Mouse (Mus musculus) adrenal gland (tissue): Measurements from ENCODE around the gene Myo1a.

Experiments used
- intact Hi-C: fragments of 180-260 bp; cut with DNase I; formaldehyde crosslinking; loops from one replicate; pipeline ENCODE4 v1.15.1; 2025

Myo1a gene

GRCm38 (mm10) chr10:127725136-127725535, 20.2 kb downstream of the Myo1a start:
- intact Hi-C loops, result no loop called here

- intact Hi-C loops, result no loop called here
These were observed 23.5 kb downstream of the Myo1a start for GRCm38 (mm10) chr10:127728437-127728836.

GRCm38 (mm10) chr10:127730285-127730932, 25.4 kb downstream of the Myo1a start:
- intact Hi-C loops, result no loop called here

GRCm38 (mm10) chr10:127730933-127731310, 26.0 kb downstream of the Myo1a start:
- intact Hi-C loops, result no loop called here

GRCm38 (mm10) chr10:127731397-127731796, 26.4 kb downstream of the Myo1a start:
- intact Hi-C loops, result no loop called here

- intact Hi-C loops, result loop anchor here (2.0 kb wide), 2 partner anchors 42 to 202 kb away; no protein-coding TSS in a partner anchor
These were observed 29.5 kb downstream of the Myo1a start for GRCm38 (mm10) chr10:127734434-127734833.

GRCm38 (mm10) chr10:127736266-127736665, 31.3 kb downstream of the Myo1a start:
- intact Hi-C loops, result loop anchor here (5.0 kb wide), 1 partner anchor 59 kb away; no protein-coding TSS in a partner anchor

GRCm38 (mm10) chr10:127736916-127737315, 31.9 kb downstream of the Myo1a start:
- intact Hi-C loops, result loop anchor here (5.0 kb wide), 1 partner anchor 60 kb away; no protein-coding TSS in a partner anchor

- intact Hi-C loops, result loop anchor here (5.0 kb wide), 1 partner anchor 60 kb away; no protein-coding TSS in a partner anchor
These were observed 32.6 kb downstream of the Myo1a start for GRCm38 (mm10) chr10:127737552-127737951.

- intact Hi-C loops, result loop anchor here (5.0 kb wide), 1 partner anchor 61 kb away; no protein-coding TSS in a partner anchor
These were observed 33.3 kb downstream of the Myo1a start for GRCm38 (mm10) chr10:127738151-127738882.

GRCm38 (mm10) chr10:127739083-127739660, 34.2 kb downstream of the Myo1a start, which contains the start of gene Zbtb39:
TSS of gene Zbtb39 (plus strand) at chr10:127739538.
- intact Hi-C loops, result loop anchor here (5.0 kb wide), 1 partner anchor 62 kb away; no protein-coding TSS in a partner anchor

GRCm38 (mm10) chr10:127739661-127740161, 34.7 kb downstream of the Myo1a start:
- intact Hi-C loops, result loop anchor here (5.0 kb wide), 1 partner anchor 62 kb away; no protein-coding TSS in a partner anchor

- intact Hi-C loops, result no loop called here
These were observed 39.7 kb downstream of the Myo1a start for GRCm38 (mm10) chr10:127744661-127745060.

GRCm38 (mm10) chr10:127745886-127746285, 40.9 kb downstream of the Myo1a start:
- intact Hi-C loops, result no loop called here

GRCm38 (mm10) chr10:127747254-127747653, 42.3 kb downstream of the Myo1a start:
- intact Hi-C loops, result no loop called here

GRCm38 (mm10) chr10:127748847-127749612, 44.1 kb downstream of the Myo1a start:
- intact Hi-C loops, result no loop called here

GRCm38 (mm10) chr10:127750136-127750777, 45.3 kb downstream of the Myo1a start:
- intact Hi-C loops, result no loop called here

GRCm38 (mm10) chr10:127751548-127751947, 46.6 kb downstream of the Myo1a start, which contains the start of gene Gpr182:
TSS of gene Gpr182 (minus strand) at chr10:127751732.
- intact Hi-C loops, result no loop called here

- intact Hi-C loops, result no loop called here
These were observed 49.7 kb downstream of the Myo1a start for GRCm38 (mm10) chr10:127754566-127755166.

- intact Hi-C loops, result no loop called here
These were observed 50.3 kb downstream of the Myo1a start for GRCm38 (mm10) chr10:127755246-127755645.
